Mouse (Mus musculus) liver, embryonic 16.5 days (tissue): ENCODE data around the gene Zeb2. TPM values are rescaled to one million over a fixed set of nuclear protein-coding genes. Genes with fewer than 3 reads are reported as not detected.
"Not testable (repeated sequence)": the region's sequence is repeated elsewhere in the genome, so short reads cannot be mapped to it uniquely, and the experiment has no call there.

Experiments
- ATAC-seq: fragments of 200-750 bp; cut with Nextera tagmentation; 2 replicates; pipeline ENCODE4 v1.8.0; 2017; ENCODE audit warnings: low read depth, mild to moderate bottlenecking, moderate number of reproducible peaks, moderate library complexity
- H3K27ac ChIP-seq: fragments of 300-500 bp; sonication (generic); 2 replicates; pipeline ENCODE4 v1.5.1; 2014; ENCODE audit warnings: mild to moderate bottlenecking, low read length
- H3K27me3 ChIP-seq: fragments of 300-500 bp; sonication (generic); 2 replicates; pipeline ENCODE4 v1.6.1; 2014; ENCODE audit warnings: low read depth, low read length, mixed read lengths; ENCODE audit not compliant: control insufficient read depth, insufficient read depth
- H3K36me3 ChIP-seq: fragments of 300-500 bp; sonication (generic); 2 replicates; pipeline ENCODE4 v1.6.1; 2014; ENCODE audit warnings: mild to moderate bottlenecking; ENCODE audit not compliant: control insufficient read depth, insufficient read depth
- H3K4me1 ChIP-seq: fragments of 300-500 bp; sonication (generic); 2 replicates; pipeline ENCODE4 v1.6.1; 2014; ENCODE audit warnings: low read depth, low read length, mixed read lengths; ENCODE audit not compliant: control insufficient read depth
- H3K4me2 ChIP-seq: fragments of 300-500 bp; sonication (generic); 2 replicates; pipeline ENCODE4 v1.6.1; 2014; ENCODE audit warnings: low read depth, low read length, mixed read lengths
- H3K4me3 ChIP-seq: fragments of 300-500 bp; sonication (generic); 2 replicates; pipeline ENCODE4 v1.5.1; 2014; ENCODE audit warnings: low read depth, mild to moderate bottlenecking, low read length
- H3K9ac ChIP-seq: fragments of 300-500 bp; sonication (generic); 2 replicates; pipeline ENCODE4 v1.6.1; 2014; ENCODE audit warnings: low read depth, low read length
- H3K9me3 ChIP-seq: fragments of 300-500 bp; sonication (generic); replicated peaks from 2 replicates; pipeline ENCODE4 v1.6.1; 2016; ENCODE audit warnings: low read length; ENCODE audit not compliant: control insufficient read depth
- WGBS: fragments of 180-500 bp; shearing (Covaris S2); extraction: QIAGEN DNeasy Blood & Tissue Kit; methylation state at CpG from one replicate; pipeline ENCODE4 v1.1.7; 2014; ENCODE audit not compliant: insufficient replicate concordance; 5-methylcytosine and 5-hydroxymethylcytosine counted together
- polyA plus RNA-seq: library from polyadenylated mRNA; unstranded; fragments of >200 nt; fragmentation: Nextera tagmentation; extraction: Ambion mirVana; gene quantifications from 2 replicates; pipeline ENCODE4 v1.2.1, GENCODE M21; 2015

The Zeb2 gene
- polyA plus RNA-seq, 1 experiment from 2014 or later, result 12.1 TPM

- Histone ChIP-seq H3K27ac (no peak overlapping the region; the same call in 1 of the 2 replicates), H3K4me2 (peak overlapping the region; percentile 99), H3K27me3 (peaks cover 8% of the 10 kb centered on the region), H3K36me3 (no peaks in the 10 kb centered on the region), H3K9me3 (no peaks in the 10 kb centered on the region), H3K4me3 (peak overlapping the region; percentile 68), H3K9ac (peak overlapping the region; percentile 70; the same call in 1 of the 2 replicates), H3K4me1 (peaks cover 29% of the 10 kb centered on the region)
- 12% methylated on average over 6 of the region's 6 CpGs for WGBS
- no peak for ATAC-seq
Measured at GRCm38 (mm10) chr2:45115211-45115610, 2.0 kb downstream of the Zeb2 start.

- H3K9me3 ChIP-seq, result no peaks in the 10 kb centered on the region
- no peak for ATAC-seq
- H3K36me3 ChIP-seq, result no peaks in the 10 kb centered on the region
- peaks cover 29% of the 10 kb centered on the region for H3K4me1 ChIP-seq
- no peak overlapping the region for H3K4me3 ChIP-seq
- H3K27ac ChIP-seq, result peak overlapping the region; percentile 57
- H3K4me2 ChIP-seq, result no peak overlapping the region
- H3K9ac ChIP-seq, result 0 out of 2 replicates have a peak overlapping the region, but pooled peaks have one; percentile 11
- WGBS, result 14% methylated on average over 2 of the region's 2 CpGs
- peaks cover 8% of the 10 kb centered on the region for H3K27me3 ChIP-seq
Measured at GRCm38 (mm10) chr2:45114596-45114995, 2.6 kb downstream of the Zeb2 start.

GRCm38 (mm10) chr2:45113912-45114311, 3.3 kb downstream of the Zeb2 start:
- Histone ChIP-seq H3K27me3 (peaks cover 8% of the 10 kb centered on the region), H3K9me3 (no peaks in the 10 kb centered on the region), H3K4me1 (peaks cover 29% of the 10 kb centered on the region), H3K27ac (no peak overlapping the region), H3K4me2 (no peak overlapping the region), H3K4me3 (no peak overlapping the region), H3K9ac (no peak overlapping the region), H3K36me3 (no peaks in the 10 kb centered on the region)
- WGBS, result 53% methylated on average over 3 of the region's 3 CpGs
- ATAC-seq, result no peak

- Histone ChIP-seq H3K4me1 (peaks cover 35% of the 10 kb centered on the region), H3K27ac (peak overlapping the region; percentile 86), H3K27me3 (peaks cover 8% of the 10 kb centered on the region), H3K9ac (peak overlapping the region; percentile 97), H3K9me3 (no peaks in the 10 kb centered on the region), H3K36me3 (no peaks in the 10 kb centered on the region), H3K4me3 (peak overlapping the region; percentile 91), H3K4me2 (peak overlapping the region; percentile 92)
- WGBS, result 1% methylated on average over 23 of the region's 25 CpGs
- ATAC-seq, result no peak
Measured at GRCm38 (mm10) chr2:45112891-45113683, 4.1 kb downstream of the Zeb2 start.

GRCm38 (mm10) chr2:45112021-45112747, 5.0 kb downstream of the Zeb2 start:
- peak overlapping the region; percentile 91 for H3K4me3 ChIP-seq
- ATAC-seq, result no peak
- H3K4me2 ChIP-seq, result peak overlapping the region; percentile 92
- peak overlapping the region; percentile 97 for H3K9ac ChIP-seq
- H3K9me3 ChIP-seq, result no peaks in the 10 kb centered on the region
- peaks cover 32% of the 10 kb centered on the region for H3K4me1 ChIP-seq
- H3K27me3 ChIP-seq, result peaks cover 7% of the 10 kb centered on the region
- H3K27ac ChIP-seq, result peak overlapping the region; percentile 91
- H3K36me3 ChIP-seq, result no peaks in the 10 kb centered on the region
- WGBS, result 1% methylated on average over 9 of the region's 9 CpGs

GRCm38 (mm10) chr2:45111571-45111970, 5.6 kb downstream of the Zeb2 start:
- under 1% methylated on average over 3 of the region's 3 CpGs for WGBS
- Histone ChIP-seq H3K4me1 (peaks cover 26% of the 10 kb centered on the region), H3K4me3 (peak overlapping the region; percentile 91), H3K4me2 (peak overlapping the region; percentile 92), H3K9ac (peak overlapping the region; percentile 97), H3K27ac (peak overlapping the region; percentile 91)
- not testable (repeated sequence) for H3K36me3 ChIP-seq, H3K27me3 ChIP-seq, H3K9me3 ChIP-seq
- 0 out of 2 replicates have a peak, but pooled peaks have one; percentile 15 for ATAC-seq

GRCm38 (mm10) chr2:45110757-45111411, 6.3 kb downstream of the Zeb2 start:
- ATAC-seq, result no peak
- Histone ChIP-seq H3K4me3 (peak overlapping the region; percentile 91), H3K4me2 (peak overlapping the region; percentile 92), H3K4me1 (peaks cover 26% of the 10 kb centered on the region), H3K27me3 (peaks cover 3% of the 10 kb centered on the region), H3K27ac (peak overlapping the region; percentile 91), H3K9me3 (no peaks in the 10 kb centered on the region), H3K36me3 (no peaks in the 10 kb centered on the region), H3K9ac (peak overlapping the region; percentile 97)
- WGBS, result under 1% methylated on average over 20 of the region's 20 CpGs

GRCm38 (mm10) chr2:45109951-45110756, 7.0 kb downstream of the Zeb2 start:
- H3K4me1 ChIP-seq, result peaks cover 21% of the 10 kb centered on the region

More at GRCm38 (mm10) chr2:45109951-45110756, 7.0 kb downstream of the Zeb2 start:
- H3K9me3 ChIP-seq, result no peaks in the 10 kb centered on the region
- H3K27me3 ChIP-seq, result no peaks in the 10 kb centered on the region; the same call in 1 of the 2 replicates
- peak; percentile 73 for ATAC-seq
- H3K9ac ChIP-seq, result peak overlapping the region; percentile 97
- WGBS, result under 1% methylated on average over 53 of the region's 54 CpGs
- H3K4me2 ChIP-seq, result peak overlapping the region; percentile 92
- H3K36me3 ChIP-seq, result no peaks in the 10 kb centered on the region
- peak overlapping the region; percentile 91 for H3K4me3 ChIP-seq
- H3K27ac ChIP-seq, result peak overlapping the region; percentile 91
